Mouse (Mus musculus): ENCODE results near the gene Ddost.

Ddost gene

GRCm38 (mm10) chr4:138337341-138337740, 32.8 kb downstream of the Ddost start:
- no peak for DNase-seq (ENCODE audit: low read depth)

- peak; percentile 61 for DNase-seq (ENCODE audit: low read depth)
Observed at GRCm38 (mm10) chr4:138339963-138340362, 35.4 kb downstream of the Ddost start.

- no peak for DNase-seq (ENCODE audit: low read depth)
Observed at GRCm38 (mm10) chr4:138341393-138341792, 36.9 kb downstream of the Ddost start.

- DNase-seq (ENCODE audit: low read depth): no peak
Observed at GRCm38 (mm10) chr4:138342048-138342447, 37.5 kb downstream of the Ddost start.

- no peak for DNase-seq (ENCODE audit: low read depth)
Observed at GRCm38 (mm10) chr4:138342778-138343177, 38.2 kb downstream of the Ddost start.

GRCm38 (mm10) chr4:138343341-138343837, 38.9 kb downstream of the Ddost start:
- no peak for DNase-seq (ENCODE audit: low read depth)

GRCm38 (mm10) chr4:138344891-138345545, 40.5 kb downstream of the Ddost start:
- no peak for DNase-seq (ENCODE audit: low read depth)

- DNase-seq (ENCODE audit: low read depth): no peak
Observed at GRCm38 (mm10) chr4:138347280-138347679, 42.8 kb downstream of the Ddost start.

GRCm38 (mm10) chr4:138348716-138349115, 44.2 kb downstream of the Ddost start:
- no peak for DNase-seq (ENCODE audit: low read depth)

GRCm38 (mm10) chr4:138351821-138352220, 47.3 kb downstream of the Ddost start:
- DNase-seq (ENCODE audit: low read depth): no peak

GRCm38 (mm10) chr4:138352692-138353091, 48.2 kb downstream of the Ddost start:
- no peak for DNase-seq (ENCODE audit: low read depth)

- no peak for DNase-seq (ENCODE audit: low read depth)
Observed at GRCm38 (mm10) chr4:138353438-138354171, 49.1 kb downstream of the Ddost start.

GRCm38 (mm10) chr4:138355496-138355895, 51.0 kb downstream of the Ddost start:
- no peak for DNase-seq (ENCODE audit: low read depth)

GRCm38 (mm10) chr4:138356141-138356540, 51.6 kb downstream of the Ddost start:
- DNase-seq (ENCODE audit: low read depth): no peak

- no peak for DNase-seq (ENCODE audit: low read depth)
Observed at GRCm38 (mm10) chr4:138356551-138356950, 52.0 kb downstream of the Ddost start.

GRCm38 (mm10) chr4:138358176-138358575, 53.6 kb downstream of the Ddost start:
- DNase-seq (ENCODE audit: low read depth): no peak

- no peak for DNase-seq (ENCODE audit: low read depth)
Observed at GRCm38 (mm10) chr4:138361370-138361821, 56.9 kb downstream of the Ddost start.

Data from induced T-regulatory cell, adult 2 months (primary cell).